In the genomic region with DNA sequence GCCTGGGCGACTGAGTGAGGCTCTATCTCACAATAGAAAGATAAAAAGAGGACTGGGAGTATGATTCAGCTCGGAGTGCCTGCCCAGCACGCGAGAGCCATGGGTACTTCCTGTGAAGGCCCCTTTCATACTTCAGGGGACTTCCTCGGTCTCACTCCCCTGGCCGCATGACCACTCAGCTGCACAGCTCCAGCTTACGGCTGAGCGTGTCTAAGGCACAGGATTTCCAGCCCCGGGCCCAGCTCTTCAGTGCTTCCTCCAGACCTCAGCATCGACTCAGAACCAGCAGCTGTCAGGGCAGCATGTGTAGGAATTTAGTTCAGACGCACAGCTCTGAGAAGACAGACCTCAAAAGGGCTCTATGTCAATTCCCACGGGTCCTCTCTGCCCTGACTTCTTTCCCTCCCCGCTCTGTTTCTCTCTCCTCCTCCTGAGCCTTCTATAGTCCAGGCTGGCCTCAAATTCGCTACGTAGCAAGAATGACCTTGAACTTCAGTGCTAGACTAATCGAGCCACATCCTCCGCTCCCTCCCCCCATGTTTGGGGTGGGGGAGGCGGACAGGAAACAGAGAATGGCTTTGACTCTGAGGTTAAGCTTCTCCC, we compare ENCODE assay signal across 7 mouse cellular contexts.
A peak's percentile ranks its signal among the peaks of the same experiment; 100 is the strongest.
DNase-seq lines count a peak whose midpoint lies in the region; ATAC-seq lines count a peak whose summit lies in the region.

No protein-coding gene starts in this region.

- H3K9ac ChIP-seq in embryonic facial prominence, embryonic 14.5 days (ENCODE audit: low read depth, low read length): peak overlapping the region; percentile 8; the same call in 1 of the 2 replicates
- no peak overlapping the region for H3K9ac ChIP-seq in neural tube, embryonic 11.5 days (ENCODE audit: low read length)

- ATAC-seq in embryonic facial prominence, embryonic 14.5 days (ENCODE audit: low read depth): peak; percentile 59; the same call in 1 of the 2 replicates
- ATAC-seq in neural tube, embryonic 11.5 days (ENCODE audit: insufficient read depth, low FRiP score, low TSS enrichment): peak; percentile 40; the same call in 1 of the 2 replicates

- H3K4me1 ChIP-seq in embryonic facial prominence, embryonic 14.5 days (ENCODE audit: control insufficient read depth, insufficient read depth, low read length): peaks cover 7% of the 10 kb centered on the region
- peaks cover 18% of the 10 kb centered on the region for H3K4me1 ChIP-seq in neural tube, embryonic 11.5 days (ENCODE audit: control insufficient read depth, insufficient read depth, low read length)

- 0 out of 2 replicates have a peak, but pooled peaks cover 17% of the 10 kb centered on the region for H3K36me3 ChIP-seq in embryonic facial prominence, embryonic 14.5 days (ENCODE audit: control insufficient read depth, insufficient read depth, low read length)
- H3K36me3 ChIP-seq in neural tube, embryonic 11.5 days (ENCODE audit: control insufficient read depth, insufficient read depth, low read length): no peaks in the 10 kb centered on the region; the same call in 1 of the 2 replicates

- H3K4me2 ChIP-seq in embryonic facial prominence, embryonic 14.5 days (ENCODE audit: low read depth, low read length): no peak overlapping the region
- no peak overlapping the region; the same call in 1 of the 2 replicates for H3K4me2 ChIP-seq in neural tube, embryonic 11.5 days (ENCODE audit: low read depth)

- peak overlapping the region; percentile 34 for H3K27ac ChIP-seq in embryonic facial prominence, embryonic 14.5 days (replicated peaks; ENCODE audit: low read depth, low read length)
- peak overlapping the region; percentile 62 for H3K27ac ChIP-seq in neural tube, embryonic 11.5 days (ENCODE audit: low read depth, low read length)

- WGBS in embryonic facial prominence, embryonic 14.5 days: 31% methylated on average over 18 of the region's 18 CpGs
- 34% methylated on average over 18 of the region's 18 CpGs for WGBS in neural tube, embryonic 11.5 days

- no peaks in the 10 kb centered on the region for H3K9me3 ChIP-seq in embryonic facial prominence, embryonic 14.5 days (ENCODE audit: control insufficient read depth, low read length)
- no peaks in the 10 kb centered on the region for H3K9me3 ChIP-seq in neural tube, embryonic 11.5 days (ENCODE audit: control insufficient read depth, low read length)

- H3K4me3 ChIP-seq in embryonic facial prominence, embryonic 14.5 days (ENCODE audit: low read depth, low read length): no peak overlapping the region
- H3K4me3 ChIP-seq in neural tube, embryonic 11.5 days (ENCODE audit: low read depth, low read length): no peak overlapping the region

- DNase-seq in A20 (ENCODE audit: low read depth, low spot score): peak; percentile 21
- DNase-seq in CD4-positive helper T cell, adult 2 months (ENCODE audit: low read depth, low spot score): peak; percentile 25
- peak; percentile 79 for DNase-seq in embryonic facial prominence, embryonic 14.5 days (ENCODE audit: low spot score)
- peak; percentile 34 to 58 for DNase-seq in kidney, postnatal 25 days
- peak; percentile 44 for DNase-seq in neural tube, embryonic 11.5 days (ENCODE audit: low spot score)
- DNase-seq in Muller cell, postnatal 12 days (ENCODE audit: inconsistent ontology term): no peak
- no peak for DNase-seq in right cerebral cortex, postnatal 25 days

- H3K27me3 ChIP-seq in embryonic facial prominence, embryonic 14.5 days (replicated peaks; ENCODE audit: control insufficient read depth, insufficient read depth, low read length): no peaks in the 10 kb centered on the region
- no peaks in the 10 kb centered on the region for H3K27me3 ChIP-seq in neural tube, embryonic 11.5 days (ENCODE audit: control insufficient read depth, insufficient read depth, low read length)

Comparison
In these comparisons a context has a peak if more than half of its experiments do, and no peak if none do; other contexts are left out.
1. DNase-seq: peak in A20 (single experiment), CD4-positive helper T cell, adult 2 months (single experiment), embryonic facial prominence, embryonic 14.5 days (single experiment), kidney, postnatal 25 days (2 of 2) and neural tube, embryonic 11.5 days (single experiment); none in Muller cell, postnatal 12 days (single experiment) and right cerebral cortex, postnatal 25 days (single experiment).